Mouse (Mus musculus): ENCODE results near the gene Fuca1. TPM values are rescaled to one million over a fixed set of nuclear protein-coding genes. Genes with fewer than 3 reads are reported as not detected.

Gene Fuca1
- polyA plus RNA-seq, 1 experiment from 2014 or later, result 39.2 TPM

GRCm38 (mm10) chr4:135892884-135893283, 27.7 kb upstream of the Fuca1 start:
- ATAC-seq (replicated peaks; ENCODE audit: insufficient number of reproducible peaks, low FRiP score, low TSS enrichment, low read depth) (no peak), DNase-seq (ENCODE audit: low spot score) (no peak)
- no peaks in the 10 kb centered on the region for H3K4me1 ChIP-seq (ENCODE audit: control insufficient read depth, insufficient read depth, low read length)
- H3K27me3 ChIP-seq (ENCODE audit: control insufficient read depth, insufficient read depth, low read length), result no peaks in the 10 kb centered on the region
- no peak overlapping the region for H3K4me3 ChIP-seq (ENCODE audit: low read depth, low read length)
- no peak overlapping the region for H3K4me2 ChIP-seq (ENCODE audit: low read depth, low read length)
- H3K27ac ChIP-seq (replicated peaks; ENCODE audit: low read depth, low read length), result no peak overlapping the region
- no peaks in the 10 kb centered on the region for H3K36me3 ChIP-seq (replicated peaks; ENCODE audit: control insufficient read depth, insufficient read depth, low read depth, low read length)
- 69% methylated on average over 4 of the region's 4 CpGs for WGBS
- H3K9me3 ChIP-seq (replicated peaks; ENCODE audit: control insufficient read depth, low read length), result no peaks in the 10 kb centered on the region
- H3K9ac ChIP-seq (replicated peaks; ENCODE audit: low read length), result no peak overlapping the region

DNA sequence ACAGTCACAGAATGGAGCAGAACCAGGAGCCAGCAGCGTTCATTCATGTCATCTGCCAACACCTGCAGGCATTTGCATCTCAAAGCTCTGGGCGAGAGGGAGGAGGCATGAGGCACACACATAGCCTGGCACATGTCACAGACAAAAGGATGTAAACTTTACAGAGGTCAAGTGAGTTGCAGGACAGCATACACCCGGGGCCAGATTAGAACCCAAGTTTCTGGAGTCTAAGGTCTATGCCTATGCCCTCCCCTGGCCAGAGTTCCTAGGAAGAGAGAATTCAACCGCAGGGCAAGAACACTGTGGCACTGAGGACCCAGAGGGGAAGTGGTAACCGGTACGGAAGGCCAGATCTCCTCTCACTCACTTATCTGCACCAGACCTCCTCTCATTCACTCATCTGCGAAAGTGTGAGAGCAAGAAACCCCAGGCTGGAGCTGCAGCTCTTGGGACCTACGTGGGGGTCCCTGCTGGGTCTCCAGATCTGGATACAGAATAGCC, 25.4 kb upstream of the Fuca1 start, which contains the start of gene Cnr2:
Gene Cnr2, plus strand, starts transcription at position 324 of the 501 bp plus-strand sequence.
- DNase-seq (ENCODE audit: low spot score) (no peak), ATAC-seq (replicated peaks; ENCODE audit: insufficient number of reproducible peaks, low FRiP score, low TSS enrichment, low read depth) (no peak)
- Histone ChIP-seq H3K36me3 (replicated peaks; ENCODE audit: control insufficient read depth, insufficient read depth, low read depth, low read length) (no peaks in the 10 kb centered on the region), H3K9ac (replicated peaks; ENCODE audit: low read length) (no peak within 1 kb of the TSS), H3K27ac (replicated peaks; ENCODE audit: low read depth, low read length) (no peak within 1 kb of the TSS), H3K9me3 (replicated peaks; ENCODE audit: control insufficient read depth, low read length) (no peaks in the 10 kb centered on the region), H3K4me3 (ENCODE audit: low read depth, low read length) (no peak within 1 kb of the TSS), H3K4me2 (ENCODE audit: low read depth, low read length) (no peak within 1 kb of the TSS), H3K4me1 (ENCODE audit: control insufficient read depth, insufficient read depth, low read length) (no peaks in the 10 kb centered on the region), H3K27me3 (ENCODE audit: control insufficient read depth, insufficient read depth, low read length) (no peaks in the 10 kb centered on the region)
- 59% methylated on average over 8 of the region's 8 CpGs for WGBS

DNA sequence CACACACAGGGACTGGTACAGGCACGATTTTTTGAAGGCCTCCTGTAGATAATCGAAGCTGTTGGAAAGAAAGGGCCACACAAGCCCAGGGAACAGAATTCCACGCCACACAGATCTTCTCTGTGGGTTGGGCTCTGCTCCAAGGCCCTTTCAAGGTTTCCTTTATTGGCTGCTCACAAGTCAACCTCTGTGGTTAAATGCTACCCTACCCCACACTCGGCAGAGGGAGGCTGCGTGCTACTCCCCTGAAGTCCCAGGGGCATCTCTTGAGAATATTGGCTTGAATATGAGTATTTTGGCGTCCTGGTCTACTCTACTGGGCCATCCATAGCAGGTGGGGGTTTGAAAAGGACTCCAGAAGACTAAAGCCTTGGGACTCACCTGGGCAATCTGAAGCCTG, 24.4 kb upstream of the Fuca1 start:
- Histone ChIP-seq H3K4me1 (ENCODE audit: control insufficient read depth, insufficient read depth, low read length) (no peaks in the 10 kb centered on the region), H3K9me3 (replicated peaks; ENCODE audit: control insufficient read depth, low read length) (no peaks in the 10 kb centered on the region), H3K27ac (replicated peaks; ENCODE audit: low read depth, low read length) (no peak overlapping the region), H3K4me3 (ENCODE audit: low read depth, low read length) (no peak overlapping the region), H3K27me3 (ENCODE audit: control insufficient read depth, insufficient read depth, low read length) (no peaks in the 10 kb centered on the region), H3K4me2 (ENCODE audit: low read depth, low read length) (no peak overlapping the region), H3K9ac (replicated peaks; ENCODE audit: low read length) (no peak overlapping the region), H3K36me3 (replicated peaks; ENCODE audit: control insufficient read depth, insufficient read depth, low read depth, low read length) (no peaks in the 10 kb centered on the region)
- WGBS, result 81% methylated on average over 6 of the region's 6 CpGs
- ATAC-seq (replicated peaks; ENCODE audit: insufficient number of reproducible peaks, low FRiP score, low TSS enrichment, low read depth) (no peak), DNase-seq (ENCODE audit: low spot score) (no peak)

DNA sequence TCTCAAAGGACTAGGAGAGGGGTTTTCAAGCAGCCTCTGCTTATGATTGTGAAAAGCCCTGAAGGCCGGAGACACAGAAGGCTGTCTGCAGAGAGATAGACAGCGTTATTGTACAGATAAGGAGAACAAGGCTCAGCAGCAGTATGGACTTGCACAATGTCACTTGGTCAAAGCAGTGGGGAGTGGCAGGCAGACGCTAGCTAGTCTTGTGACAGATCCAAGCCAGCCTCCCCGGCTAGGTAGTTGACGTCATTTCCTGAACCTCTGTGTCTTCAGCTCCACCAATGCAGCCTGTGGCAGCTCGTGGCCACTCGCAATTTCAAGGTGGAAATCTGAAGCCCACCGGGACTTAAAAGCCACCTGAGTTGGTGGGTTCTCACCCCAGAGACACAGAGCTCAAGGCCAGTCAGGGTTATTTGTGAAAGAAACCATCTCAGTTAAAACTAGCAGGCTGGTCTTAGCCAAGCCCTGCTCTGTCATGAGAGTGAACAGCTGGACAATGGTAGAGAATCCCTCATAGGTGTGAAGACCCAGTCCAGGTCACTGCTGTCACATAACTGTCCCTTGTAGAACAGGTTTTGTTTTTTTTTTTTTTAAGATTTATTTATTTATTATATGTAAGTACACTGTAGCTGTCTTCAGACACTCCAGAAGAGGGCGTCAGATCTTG, 22.0 kb upstream of the Fuca1 start:
- H3K27me3 ChIP-seq (ENCODE audit: control insufficient read depth, insufficient read depth, low read length), result no peaks in the 10 kb centered on the region
- no peak overlapping the region for H3K9ac ChIP-seq (replicated peaks; ENCODE audit: low read length)
- no peaks in the 10 kb centered on the region for H3K36me3 ChIP-seq (replicated peaks; ENCODE audit: control insufficient read depth, insufficient read depth, low read depth, low read length)
- no peaks in the 10 kb centered on the region for H3K4me1 ChIP-seq (ENCODE audit: control insufficient read depth, insufficient read depth, low read length)
- WGBS, result 63% methylated on average over 8 of the region's 9 CpGs
- no peak for DNase-seq (ENCODE audit: low spot score)
- no peak overlapping the region for H3K4me3 ChIP-seq (ENCODE audit: low read depth, low read length)
- H3K9me3 ChIP-seq (replicated peaks; ENCODE audit: control insufficient read depth, low read length), result no peaks in the 10 kb centered on the region
- H3K4me2 ChIP-seq (ENCODE audit: low read depth, low read length), result no peak overlapping the region
- no peak overlapping the region for H3K27ac ChIP-seq (replicated peaks; ENCODE audit: low read depth, low read length)
- no peak for ATAC-seq (replicated peaks; ENCODE audit: insufficient number of reproducible peaks, low FRiP score, low TSS enrichment, low read depth)

GRCm38 (mm10) chr4:135899050-135899448, 21.5 kb upstream of the Fuca1 start:
- no peaks in the 10 kb centered on the region for H3K36me3 ChIP-seq (replicated peaks; ENCODE audit: control insufficient read depth, insufficient read depth, low read depth, low read length)
- ATAC-seq (replicated peaks; ENCODE audit: insufficient number of reproducible peaks, low FRiP score, low TSS enrichment, low read depth), result no peak
- no peak overlapping the region for H3K4me2 ChIP-seq (ENCODE audit: low read depth, low read length)
- H3K4me1 ChIP-seq (ENCODE audit: control insufficient read depth, insufficient read depth, low read length), result no peaks in the 10 kb centered on the region
- no peaks in the 10 kb centered on the region for H3K27me3 ChIP-seq (ENCODE audit: control insufficient read depth, insufficient read depth, low read length)
- no peak for DNase-seq (ENCODE audit: low spot score)
- no peak overlapping the region for H3K4me3 ChIP-seq (ENCODE audit: low read depth, low read length)
- WGBS, result 88% methylated on average over 6 of the region's 7 CpGs
- H3K9ac ChIP-seq (replicated peaks; ENCODE audit: low read length), result no peak overlapping the region
- no peaks in the 10 kb centered on the region for H3K9me3 ChIP-seq (replicated peaks; ENCODE audit: control insufficient read depth, low read length)
- H3K27ac ChIP-seq (replicated peaks; ENCODE audit: low read depth, low read length), result no peak overlapping the region

DNA sequence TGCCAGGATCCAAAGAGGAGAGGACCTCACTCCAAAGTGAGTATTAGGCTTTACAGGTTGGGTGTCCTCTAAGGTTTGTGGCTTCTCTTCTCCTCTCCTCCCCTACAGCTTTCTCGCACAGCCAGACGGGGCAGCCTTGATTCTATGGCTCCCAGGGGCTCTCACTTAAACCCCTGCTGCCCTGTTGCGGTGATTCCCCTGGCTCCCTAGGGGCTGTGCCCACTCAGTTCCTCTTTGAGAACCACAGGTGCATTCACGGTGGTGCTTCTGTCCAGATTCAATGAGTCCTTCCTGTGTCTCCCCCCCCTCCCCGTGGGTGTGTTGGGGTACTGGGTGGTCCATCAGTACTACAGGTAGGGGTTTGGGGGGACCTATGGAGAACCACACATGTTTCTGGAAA, 20.5 kb upstream of the Fuca1 start:
- no peaks in the 10 kb centered on the region for H3K27me3 ChIP-seq (ENCODE audit: control insufficient read depth, insufficient read depth, low read length)
- no peak for DNase-seq (ENCODE audit: low spot score)
- no peaks in the 10 kb centered on the region for H3K36me3 ChIP-seq (replicated peaks; ENCODE audit: control insufficient read depth, insufficient read depth, low read depth, low read length)
- H3K4me3 ChIP-seq (ENCODE audit: low read depth, low read length), result no peak overlapping the region
- no peak overlapping the region for H3K27ac ChIP-seq (replicated peaks; ENCODE audit: low read depth, low read length)
- H3K4me2 ChIP-seq (ENCODE audit: low read depth, low read length), result no peak overlapping the region
- ATAC-seq (replicated peaks; ENCODE audit: insufficient number of reproducible peaks, low FRiP score, low TSS enrichment, low read depth), result no peak
- no peaks in the 10 kb centered on the region for H3K9me3 ChIP-seq (replicated peaks; ENCODE audit: control insufficient read depth, low read length)
- 78% methylated on average over 5 of the region's 5 CpGs for WGBS
- no peak overlapping the region for H3K9ac ChIP-seq (replicated peaks; ENCODE audit: low read length)
- no peaks in the 10 kb centered on the region for H3K4me1 ChIP-seq (ENCODE audit: control insufficient read depth, insufficient read depth, low read length)

- ATAC-seq (replicated peaks; ENCODE audit: insufficient number of reproducible peaks, low FRiP score, low TSS enrichment, low read depth) (no peak), DNase-seq (ENCODE audit: low spot score) (no peak)
- 86% methylated on average over 4 of the region's 4 CpGs for WGBS
- no peak overlapping the region for H3K4me2 ChIP-seq (ENCODE audit: low read depth, low read length)
- no peaks in the 10 kb centered on the region for H3K36me3 ChIP-seq (replicated peaks; ENCODE audit: control insufficient read depth, insufficient read depth, low read depth, low read length)
- no peak overlapping the region for H3K27ac ChIP-seq (replicated peaks; ENCODE audit: low read depth, low read length)
- no peak overlapping the region for H3K9ac ChIP-seq (replicated peaks; ENCODE audit: low read length)
- H3K9me3 ChIP-seq (replicated peaks; ENCODE audit: control insufficient read depth, low read length), result no peaks in the 10 kb centered on the region
- H3K4me1 ChIP-seq (ENCODE audit: control insufficient read depth, insufficient read depth, low read length), result no peaks in the 10 kb centered on the region
- H3K4me3 ChIP-seq (ENCODE audit: low read depth, low read length), result no peak overlapping the region
- H3K27me3 ChIP-seq (ENCODE audit: control insufficient read depth, insufficient read depth, low read length), result no peaks in the 10 kb centered on the region
These were observed 17.8 kb upstream of the Fuca1 start for GRCm38 (mm10) chr4:135902606-135903242.

DNA sequence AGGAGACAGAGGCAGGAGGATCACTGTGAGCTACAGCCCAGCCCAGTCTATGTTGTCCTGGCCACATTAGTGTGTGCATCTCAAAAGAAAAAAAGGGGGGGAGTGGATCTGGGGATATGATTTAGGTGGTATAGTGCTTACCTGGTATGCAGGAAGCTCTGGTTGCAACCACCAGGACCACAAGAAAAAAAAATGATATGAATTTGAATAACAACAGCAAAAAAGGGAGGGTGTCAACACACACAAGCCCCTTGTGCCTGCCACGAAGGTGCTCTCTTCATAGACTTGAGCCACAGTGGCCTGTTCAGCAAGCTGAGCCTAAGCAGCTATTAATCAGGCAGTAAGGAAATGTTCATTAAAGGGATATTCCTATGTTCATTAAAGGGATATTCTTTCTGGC, 15.7 kb upstream of the Fuca1 start:
- WGBS, result 64% methylated on average over 1 of the region's 1 CpGs
- H3K4me1 ChIP-seq (ENCODE audit: control insufficient read depth, insufficient read depth, low read length), result no peaks in the 10 kb centered on the region

More for the DNA sequence above, 15.7 kb upstream of the Fuca1 start:
- no peaks in the 10 kb centered on the region for H3K9me3 ChIP-seq (replicated peaks; ENCODE audit: control insufficient read depth, low read length)
- DNase-seq (ENCODE audit: low spot score) (no peak), ATAC-seq (replicated peaks; ENCODE audit: insufficient number of reproducible peaks, low FRiP score, low TSS enrichment, low read depth) (no peak)
- no peak overlapping the region for H3K4me2 ChIP-seq (ENCODE audit: low read depth, low read length)
- H3K27ac ChIP-seq (replicated peaks; ENCODE audit: low read depth, low read length), result no peak overlapping the region
- no peaks in the 10 kb centered on the region for H3K36me3 ChIP-seq (replicated peaks; ENCODE audit: control insufficient read depth, insufficient read depth, low read depth, low read length)
- H3K27me3 ChIP-seq (ENCODE audit: control insufficient read depth, insufficient read depth, low read length), result no peaks in the 10 kb centered on the region
- no peak overlapping the region for H3K4me3 ChIP-seq (ENCODE audit: low read depth, low read length)
- no peak overlapping the region for H3K9ac ChIP-seq (replicated peaks; ENCODE audit: low read length)
